Mouse (Mus musculus): Measurements from ENCODE around the gene Minar1.

Minar1 gene

DNA sequence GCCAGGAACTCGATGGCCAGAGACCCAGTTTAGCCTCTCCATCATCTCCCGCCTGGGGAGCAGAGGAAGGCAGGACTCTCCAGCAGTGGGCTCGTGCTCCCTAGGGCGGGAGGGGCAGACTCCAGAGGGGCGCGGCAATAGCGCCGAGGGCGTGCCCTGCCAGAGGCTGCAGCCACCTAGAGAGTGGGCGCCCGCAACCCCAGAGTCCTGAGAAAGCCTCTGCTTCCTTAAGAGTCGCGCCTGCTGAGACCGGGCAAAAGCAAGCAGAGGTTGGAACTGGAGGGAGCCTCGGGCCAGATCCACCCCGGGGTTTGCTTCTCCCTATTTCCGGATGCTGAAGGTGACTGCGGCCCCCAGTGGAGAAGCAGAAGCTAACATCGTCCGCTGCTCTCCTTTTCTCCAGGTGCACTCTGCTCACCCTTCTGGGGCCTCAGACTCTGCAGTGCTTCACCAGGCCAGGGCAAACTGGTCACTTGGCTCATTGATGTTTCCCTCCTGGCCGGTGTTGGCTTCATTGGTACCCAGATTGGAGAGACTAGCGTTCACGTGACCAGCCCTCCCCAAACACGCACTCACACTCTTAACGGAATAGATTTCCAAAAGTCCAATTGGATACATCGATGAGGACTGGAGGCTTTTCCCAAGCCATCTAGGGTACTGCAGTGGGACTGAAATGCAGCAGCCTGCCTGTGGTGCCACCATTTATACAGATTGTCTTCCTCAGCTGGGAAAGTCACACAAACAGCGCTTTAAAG, at the start of gene Minar1:
Minar1 (minus strand) TSS at position 120 of the 755 bp plus-strand sequence.
- peak; percentile 28 for DNase-seq

GRCm38 (mm10) chr9:89669878-89670277, 47.0 kb upstream of the Minar1 start:
- no peak for DNase-seq

GRCm38 (mm10) chr9:89667306-89667942, 44.5 kb upstream of the Minar1 start:
- peak; percentile 13 for DNase-seq

DNA sequence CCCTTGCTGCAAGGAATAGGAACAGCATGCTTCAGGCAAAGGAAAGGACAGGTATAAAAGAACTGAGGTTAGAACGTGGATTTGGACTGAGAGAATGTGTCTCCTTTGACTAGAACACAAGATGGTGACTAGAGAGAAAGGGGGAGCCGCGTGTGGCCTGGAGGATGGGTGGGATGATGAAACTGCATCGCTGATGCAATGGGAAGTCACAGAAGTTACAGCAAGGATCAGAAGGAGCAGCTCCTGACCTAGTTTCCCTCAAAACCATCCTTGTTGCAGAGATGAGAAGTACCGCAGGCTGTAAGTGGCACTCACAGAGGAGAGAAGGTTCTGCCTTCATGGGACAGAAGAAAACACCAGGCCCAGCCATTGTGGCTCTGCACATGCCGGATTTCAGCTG, 28.0 kb upstream of the Minar1 start:
- no peak for DNase-seq

GRCm38 (mm10) chr9:89637453-89637852, 14.5 kb upstream of the Minar1 start:
- DNase-seq = no peak

GRCm38 (mm10) chr9:89622296-89623005, 474 bp downstream of the Minar1 start:
- no peak for DNase-seq

DNA sequence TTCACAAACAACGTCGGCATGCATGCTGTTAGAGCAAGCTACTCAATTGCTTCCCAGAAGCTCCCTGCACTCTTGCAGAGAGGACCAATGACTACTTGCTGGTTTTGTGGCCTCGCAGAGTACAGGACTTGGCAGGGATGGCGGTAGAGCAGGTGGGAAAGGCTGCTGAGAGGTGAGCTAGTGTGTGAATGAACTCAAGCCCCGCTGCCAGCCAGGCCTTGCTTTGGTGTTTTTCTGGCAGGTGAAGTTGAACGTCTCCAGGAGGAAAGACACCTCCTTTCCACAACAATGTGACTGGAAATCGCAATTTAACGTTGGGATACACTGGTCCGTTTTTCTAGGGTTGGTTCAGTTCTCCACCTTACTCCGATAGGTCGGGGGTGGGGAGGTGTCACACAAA, 1.2 kb downstream of the Minar1 start:
- no peak for DNase-seq

- DNase-seq = no peak
Observed at GRCm38 (mm10) chr9:89620347-89620746, 2.6 kb downstream of the Minar1 start.

- DNase-seq = no peak
Observed at GRCm38 (mm10) chr9:89616946-89617345, 6.0 kb downstream of the Minar1 start.

DNA sequence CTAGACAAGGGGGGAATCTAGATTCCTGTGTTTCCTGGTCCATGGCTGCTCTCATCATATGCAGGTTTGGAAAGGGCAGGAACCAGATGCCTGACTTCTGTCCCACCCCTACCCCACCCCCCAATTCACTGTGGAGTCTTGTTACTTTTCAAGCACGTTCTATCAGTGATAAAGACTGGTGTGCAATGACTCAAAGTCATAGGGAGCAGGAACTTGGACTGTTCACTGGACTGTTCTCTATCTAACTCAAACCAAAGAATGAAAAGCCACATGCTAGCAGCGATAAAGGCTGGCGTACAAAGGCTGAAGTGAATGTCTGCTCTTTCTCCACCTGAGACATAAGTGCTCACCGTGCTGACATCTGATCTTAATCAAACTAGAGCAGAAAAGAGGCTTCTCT, 12.3 kb downstream of the Minar1 start:
- no peak for DNase-seq

- no peak for DNase-seq
Observed at GRCm38 (mm10) chr9:89607321-89607720, 15.6 kb downstream of the Minar1 start.

GRCm38 (mm10) chr9:89606256-89606655, 16.7 kb downstream of the Minar1 start:
- DNase-seq = no peak

DNA sequence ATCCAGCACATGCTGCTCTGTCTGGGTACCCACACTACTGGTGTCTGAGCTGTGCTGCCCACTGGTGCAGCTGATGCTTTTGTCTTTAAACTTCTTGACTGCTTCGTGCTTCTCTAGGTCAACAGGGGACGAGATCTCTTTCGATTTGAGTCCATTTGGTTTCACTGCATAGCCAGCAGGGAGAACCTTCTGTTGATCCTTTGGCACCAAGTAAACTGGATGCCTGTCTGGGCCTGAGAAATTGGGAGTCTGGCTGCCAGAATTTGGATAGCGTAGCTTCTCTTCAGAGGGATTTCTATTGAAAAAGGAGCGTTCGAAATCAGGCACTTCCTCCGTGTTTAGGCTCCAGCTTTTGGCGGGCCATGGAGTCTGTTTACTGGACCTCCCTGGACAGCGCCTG, 21.0 kb downstream of the Minar1 start:
- DNase-seq = no peak

- DNase-seq = no peak
Observed at GRCm38 (mm10) chr9:89600677-89601076, 22.2 kb downstream of the Minar1 start.

GRCm38 (mm10) chr9:89597071-89597470, 25.9 kb downstream of the Minar1 start:
- DNase-seq = no peak

GRCm38 (mm10) chr9:89596392-89596791, 26.5 kb downstream of the Minar1 start:
- DNase-seq = no peak

DNA sequence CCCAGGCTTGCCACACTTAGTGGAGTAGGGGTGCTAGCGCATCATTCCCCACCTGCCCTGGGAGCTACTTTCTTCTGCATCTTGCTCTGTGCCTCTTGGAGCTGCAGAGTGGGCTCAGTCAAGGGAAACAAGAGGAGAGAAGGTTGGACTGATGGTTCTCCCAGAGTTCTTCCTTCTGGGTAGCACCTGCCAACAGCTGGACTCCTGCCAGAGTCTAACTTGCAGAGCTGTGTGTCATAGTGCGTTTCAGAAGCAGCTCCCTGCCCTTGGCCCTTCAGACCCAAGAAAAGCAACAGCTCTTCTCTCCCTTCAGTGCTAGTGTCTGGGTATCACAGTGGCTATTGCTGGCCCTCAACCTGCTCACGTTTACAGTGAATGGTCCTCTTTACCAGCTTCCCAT, 30.5 kb downstream of the Minar1 start:
- no peak for DNase-seq

DNA sequence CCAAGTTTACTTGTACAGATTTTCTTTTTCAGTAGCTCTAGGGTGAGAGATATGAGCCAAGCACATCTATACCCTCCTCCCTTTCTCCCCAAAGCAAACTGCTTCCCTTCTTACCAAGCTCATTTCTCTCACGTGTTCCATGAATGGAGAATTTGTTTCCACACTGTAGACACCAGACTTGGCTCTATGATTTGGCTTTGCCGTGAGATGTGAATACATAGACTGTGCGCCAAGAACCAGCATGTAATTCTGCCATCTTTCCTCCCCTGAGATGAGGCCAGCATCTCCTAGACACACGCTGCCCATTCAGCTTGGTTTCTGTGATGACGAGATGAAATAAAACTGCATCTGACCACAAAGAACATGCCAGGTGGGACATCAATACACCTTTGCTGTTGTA, 44.5 kb downstream of the Minar1 start:
- DNase-seq = no peak

GRCm38 (mm10) chr9:89552663-89553062, 70.3 kb downstream of the Minar1 start:
- no peak for DNase-seq
